Mouse (Mus musculus) small intestine, adult 2 months (tissue): ENCODE data around the gene Ablim1. TPM values are rescaled to one million over a fixed set of nuclear protein-coding genes. Genes with fewer than 3 reads are reported as not detected.

ENCODE experiments used
- H3K27ac ChIP-seq: fragments of 200-500 bp; 2 replicates; pipeline ENCODE4 v1.5.1; 2012; ENCODE audit warnings: low read depth, low read length, control low read depth, inconsistent platforms; ENCODE audit not compliant: insufficient read depth
- H3K27me3 ChIP-seq: fragments of 200-500 bp; 2 replicates; pipeline ENCODE4 v1.6.1; 2012; ENCODE audit warnings: mild to moderate bottlenecking, moderate library complexity, low read length, inconsistent platforms; ENCODE audit not compliant: control insufficient read depth, insufficient read depth
- H3K36me3 ChIP-seq: fragments of 200-500 bp; 2 replicates; pipeline ENCODE4 v1.6.1; 2012; ENCODE audit warnings: mild to moderate bottlenecking, low read length, control low read depth, inconsistent platforms; ENCODE audit not compliant: control insufficient read depth, insufficient read depth
- H3K4me1 ChIP-seq: fragments of 200-500 bp; 2 replicates; pipeline ENCODE4 v1.6.1; 2012; ENCODE audit warnings: low read length, inconsistent platforms, mixed read lengths; ENCODE audit not compliant: control insufficient read depth, insufficient read depth, insufficient read length
- H3K4me3 ChIP-seq: fragments of 200-500 bp; 2 replicates; pipeline ENCODE4 v1.5.1; 2012; ENCODE audit warnings: low read depth, mild to moderate bottlenecking, control low read depth, inconsistent platforms, low read length, moderate library complexity
- CTCF ChIP-seq: fragments of 200-500 bp; IDR thresholded peaks from 2 replicates; pipeline ENCODE4 v1.5.1; 2012; ENCODE audit warnings: low read depth, mild to moderate bottlenecking, control low read depth, inconsistent platforms, low read length, moderate library complexity, mixed read lengths; ENCODE audit not compliant: insufficient replicate concordance, insufficient read length; ENCODE audit errors: extremely low read depth
- POLR2A ChIP-seq: fragments of 200-500 bp; IDR thresholded peaks from 2 replicates; pipeline ENCODE4 v1.6.1; 2012; ENCODE audit warnings: low read depth, mild to moderate bottlenecking, control low read depth, inconsistent platforms, low read length, moderate library complexity
- WGBS: fragments of 180-500 bp; shearing (Covaris S2); methylation state at CpG from one replicate; pipeline ENCODE4 v1.1.7; 2018; 5-methylcytosine and 5-hydroxymethylcytosine counted together
- polyA plus RNA-seq: library from polyadenylated mRNA; depleted of rRNA; stranded (reverse); fragments of >200 nt; gene quantifications from 2 replicates; pipeline ENCODE4 v1.2.3, GENCODE M21; 2012

The Ablim1 gene
- polyA plus RNA-seq, 1 experiment, result 47.2 TPM

DNA sequence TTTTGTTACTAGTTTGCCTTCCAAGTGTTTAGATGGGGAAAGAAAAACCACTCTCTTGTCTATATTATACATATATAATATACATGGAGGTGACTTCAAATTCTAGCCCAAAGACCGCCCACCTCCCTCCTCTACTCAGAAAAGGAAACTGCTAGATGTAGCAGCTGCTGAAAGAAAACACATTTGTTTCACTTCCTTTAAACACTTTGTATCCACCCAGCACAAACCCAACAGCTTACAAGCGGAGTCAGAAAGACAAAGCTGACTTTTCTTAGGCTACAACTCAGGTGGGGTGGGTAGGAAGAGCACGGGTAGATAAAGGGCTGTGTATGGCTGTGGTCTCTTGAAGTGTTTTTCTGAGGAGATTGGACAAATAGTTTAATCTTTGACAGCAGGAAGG lies 242.0 kb downstream of the Ablim1 start:
- 63% methylated on average over 3 of the region's 3 CpGs for WGBS
- Histone ChIP-seq H3K27me3 (no peaks in the 10 kb centered on the region), H3K36me3 (peaks cover 6% of the 10 kb centered on the region), H3K4me1 (no peaks in the 10 kb centered on the region), H3K27ac (peak overlapping the region; percentile 49), H3K4me3 (no peak overlapping the region)
- no peak for TF ChIP-seq CTCF
- no peak for TF ChIP-seq POLR2A

GRCm38 (mm10) chr19:57067108-57067613 lies 247.6 kb downstream of the Ablim1 start:
- Histone ChIP-seq H3K27me3 (no peaks in the 10 kb centered on the region), H3K4me3 (no peak overlapping the region), H3K4me1 (no peaks in the 10 kb centered on the region), H3K36me3 (peaks cover 12% of the 10 kb centered on the region; the same call in 1 of the 2 replicates), H3K27ac (no peak overlapping the region)
- WGBS, result 89% methylated on average over 9 of the region's 9 CpGs
- TF ChIP-seq CTCF (no peak), POLR2A (no peak)

- WGBS, result 35% methylated on average over 3 of the region's 3 CpGs
- H3K36me3 ChIP-seq, result peaks cover 12% of the 10 kb centered on the region; the same call in 1 of the 2 replicates
- TF ChIP-seq POLR2A (no peak), CTCF (peak; percentile 51; the same call in 1 of the 2 replicates)
Measured at GRCm38 (mm10) chr19:57066313-57066712, 248.4 kb downstream of the Ablim1 start.

GRCm38 (mm10) chr19:57062746-57063145 lies 252.0 kb downstream of the Ablim1 start:
- TF ChIP-seq CTCF (no peak), POLR2A (no peak)
- no peaks in the 10 kb centered on the region for H3K27me3 ChIP-seq
- H3K36me3 ChIP-seq, result peaks cover 23% of the 10 kb centered on the region
- no peak overlapping the region for H3K27ac ChIP-seq
- no peak overlapping the region for H3K4me3 ChIP-seq
- WGBS, result 82% methylated on average over 4 of the region's 4 CpGs
- no peaks in the 10 kb centered on the region for H3K4me1 ChIP-seq

More at GRCm38 (mm10) chr19:57066313-57066712, 248.4 kb downstream of the Ablim1 start:
- Histone ChIP-seq H3K27me3 (no peaks in the 10 kb centered on the region), H3K27ac (no peak overlapping the region), H3K4me1 (no peaks in the 10 kb centered on the region), H3K4me3 (no peak overlapping the region)

DNA sequence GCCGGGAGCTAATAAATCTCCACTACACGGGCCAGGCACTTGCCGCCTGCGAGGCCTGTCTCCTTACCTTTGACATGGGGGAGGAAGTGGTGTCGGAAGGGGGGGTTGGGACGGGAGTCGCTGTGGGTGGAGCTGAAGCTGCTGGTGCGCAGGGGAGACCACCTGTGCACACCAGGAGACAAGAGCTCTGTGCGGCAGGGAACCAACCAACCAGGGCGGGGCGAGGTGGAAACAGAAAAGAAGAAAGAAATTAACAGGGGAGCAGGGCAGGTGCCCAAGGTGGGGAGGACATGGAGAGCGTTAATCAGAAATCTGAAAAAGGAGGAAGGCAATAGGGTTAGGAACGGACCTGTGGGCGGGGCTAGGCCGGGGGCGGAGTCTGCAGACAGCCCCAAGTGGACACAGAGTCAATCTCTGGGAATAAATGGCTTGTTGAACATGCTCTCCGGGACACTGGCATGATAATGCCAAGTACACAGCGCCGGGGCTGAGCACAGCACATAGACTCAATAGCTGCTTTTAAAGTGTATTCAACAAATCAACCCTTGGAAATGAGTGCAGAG lies 255.6 kb downstream of the Ablim1 start:
- Histone ChIP-seq H3K27me3 (no peaks in the 10 kb centered on the region), H3K27ac (no peak overlapping the region), H3K4me1 (no peaks in the 10 kb centered on the region), H3K4me3 (peak overlapping the region; percentile 8; the same call in 1 of the 2 replicates), H3K36me3 (peaks cover 21% of the 10 kb centered on the region)
- no peak for TF ChIP-seq POLR2A
- TF ChIP-seq CTCF, result no peak
- WGBS, result 54% methylated on average over 19 of the region's 19 CpGs

- 99% methylated on average over 2 of the region's 2 CpGs for WGBS
- H3K36me3 ChIP-seq, result peaks cover 18% of the 10 kb centered on the region
- no peak overlapping the region for H3K27ac ChIP-seq
- no peaks in the 10 kb centered on the region for H3K27me3 ChIP-seq
- no peak overlapping the region for H3K4me3 ChIP-seq
- TF ChIP-seq POLR2A, result no peak
- peak; percentile 38; the same call in 1 of the 2 replicates for TF ChIP-seq CTCF
- no peaks in the 10 kb centered on the region for H3K4me1 ChIP-seq
Measured at GRCm38 (mm10) chr19:57057568-57057967, 257.2 kb downstream of the Ablim1 start.

DNA sequence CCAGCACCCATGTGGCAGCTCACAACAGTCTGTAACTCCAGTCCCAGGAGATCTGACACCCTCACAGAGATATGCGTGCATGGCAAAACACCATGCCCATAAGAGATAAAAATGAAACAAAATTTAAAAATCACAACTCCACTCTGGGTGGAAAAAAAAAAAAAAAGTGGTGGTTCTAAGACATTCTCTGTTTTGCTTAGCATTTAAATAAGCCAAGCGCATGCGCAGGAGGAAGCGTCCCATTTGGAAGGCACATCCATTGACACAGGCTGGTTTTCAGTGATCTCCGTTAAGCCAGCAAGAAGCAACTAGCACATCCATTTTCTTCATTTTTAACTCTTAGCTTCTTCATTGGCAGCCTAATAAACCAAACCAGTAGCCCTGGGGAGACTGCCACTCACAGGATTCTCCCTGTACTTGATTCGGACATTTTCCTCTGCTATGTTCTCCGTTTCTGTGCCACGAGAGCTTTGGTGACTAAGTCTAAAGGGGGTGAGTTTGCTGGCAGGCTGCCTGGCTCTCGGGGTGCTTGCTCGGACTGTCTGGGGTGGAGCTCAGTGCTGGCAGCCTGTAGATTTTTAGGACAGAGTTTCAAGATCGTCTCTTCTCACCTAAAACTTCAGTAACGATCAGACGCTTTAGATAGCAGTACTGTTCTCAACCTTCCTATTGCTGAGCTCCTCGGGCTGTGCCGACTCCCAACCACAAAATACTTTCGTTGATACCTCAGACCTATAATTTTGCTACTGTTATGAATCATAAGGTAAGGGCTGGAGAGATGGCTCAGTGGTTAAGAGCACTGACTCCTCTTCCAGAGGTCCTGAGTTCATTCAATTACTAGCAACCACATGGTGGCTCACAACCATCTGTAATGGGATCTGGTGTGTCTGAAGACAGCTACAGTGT lies 259.3 kb downstream of the Ablim1 start:
- Histone ChIP-seq H3K4me3 (no peak overlapping the region), H3K27me3 (no peaks in the 10 kb centered on the region), H3K27ac (no peak overlapping the region), H3K36me3 (peaks cover 16% of the 10 kb centered on the region), H3K4me1 (no peaks in the 10 kb centered on the region)
- WGBS, result 77% methylated on average over 16 of the region's 16 CpGs
- TF ChIP-seq POLR2A, result no peak
- TF ChIP-seq CTCF, result no peak

GRCm38 (mm10) chr19:57052959-57053358 lies 261.8 kb downstream of the Ablim1 start:
- TF ChIP-seq CTCF (no peak), POLR2A (no peak)
- no peaks in the 10 kb centered on the region for H3K4me1 ChIP-seq

More at GRCm38 (mm10) chr19:57052959-57053358, 261.8 kb downstream of the Ablim1 start:
- H3K4me3 ChIP-seq, result no peak overlapping the region
- 82% methylated on average over 8 of the region's 8 CpGs for WGBS
- no peaks in the 10 kb centered on the region for H3K27me3 ChIP-seq
- H3K36me3 ChIP-seq, result peaks cover 9% of the 10 kb centered on the region
- H3K27ac ChIP-seq, result no peak overlapping the region
